Mouse (Mus musculus) CH12.LX (cell line): ENCODE data around the gene Stau1. TPM values are rescaled to one million over a fixed set of nuclear protein-coding genes. Genes with fewer than 3 reads are reported as not detected.

Experiments
- DNase-seq: peaks from one replicate; pipeline ENCODE4 v3.0.0-alpha.2; 2013; ENCODE audit errors: extremely low read depth
- H3K27ac ChIP-seq: 2 replicates; pipeline ENCODE4 v1.5.1; 2012; ENCODE audit warnings: low read depth, mild to moderate bottlenecking, control low read depth, moderate library complexity; ENCODE audit not compliant: insufficient read depth
- H3K27me3 ChIP-seq: replicated peaks from 2 replicates; pipeline ENCODE3; 2012; ENCODE audit warnings: inconsistent platforms
- H3K36me3 ChIP-seq, 2 experiments: replicated peaks in 1 of 2; 2 replicates each; pipeline versions ENCODE3 to v1.6.1; 2012; ENCODE audit warnings: inconsistent platforms in 1 of 2, low read length in 1 of 2, mild to moderate bottlenecking in 1 of 2, mixed read lengths in 1 of 2, moderate library complexity in 1 of 2; ENCODE audit not compliant: control insufficient read depth in 1 of 2, insufficient read depth in 1 of 2
- H3K4me1 ChIP-seq, 2 experiments: 2 replicates each; pipeline ENCODE4 v1.6.1; 2012; ENCODE audit warnings: inconsistent platforms in 1 of 2, moderate library complexity in 1 of 2; ENCODE audit not compliant: insufficient read depth in 2 of 2, control insufficient read depth in 1 of 2
- H3K4me2 ChIP-seq: 2 replicates; pipeline ENCODE4 v1.6.1; 2012; ENCODE audit warnings: low read depth, mild to moderate bottlenecking, control low read depth; ENCODE audit not compliant: poor library complexity, insufficient read depth, severe bottlenecking
- H3K4me3 ChIP-seq, 3 experiments: fragments of 150-350 bp in 1 of 3; sonication (generic) in 1 of 3; replicated peaks in 1 of 3; 2 replicates each; pipeline versions ENCODE3 to v1.5.1; 2011 to 2012; ENCODE audit warnings: low read depth in 2 of 3, low read length in 2 of 3, mild to moderate bottlenecking in 2 of 3, moderate library complexity in 2 of 3, control low read depth in 1 of 3, improper control_type of control experiment in 1 of 3, inconsistent platforms in 1 of 3, mixed read lengths in 1 of 3; ENCODE audit not compliant: poor library complexity in 1 of 3
- H3K79me2 ChIP-seq: replicated peaks from 2 replicates; pipeline ENCODE4 v1.6.1; 2012; ENCODE audit warnings: mild to moderate bottlenecking, moderate library complexity; ENCODE audit not compliant: control insufficient read depth, poor library complexity, insufficient read depth, severe bottlenecking; ENCODE audit errors: extremely low read depth
- H3K9ac ChIP-seq: 2 replicates; pipeline ENCODE4 v1.6.1; 2012; ENCODE audit warnings: low read depth, mild to moderate bottlenecking, control low read depth, moderate library complexity; ENCODE audit not compliant: insufficient read depth
- H3K9me3 ChIP-seq: replicated peaks from 2 replicates; pipeline ENCODE3; 2012; ENCODE audit warnings: low read length, inconsistent platforms, mixed read lengths
- CHD1 ChIP-seq: IDR thresholded peaks from 2 replicates; pipeline ENCODE4 v1.6.1; 2012; ENCODE audit warnings: low read depth, low read length, improper control_type of control experiment, inconsistent platforms
- CHD2 ChIP-seq: IDR thresholded peaks from 2 replicates; pipeline ENCODE4 v1.6.1; 2011; ENCODE audit warnings: low read length, improper control_type of control experiment
- CTCF ChIP-seq, 2 experiments: IDR thresholded peaks in 1 of 2; conservative IDR thresholded peaks in 1 of 2; 2 replicates each; pipeline ENCODE4 v1.5.1; 2011 to 2012; ENCODE audit warnings: low read depth in 2 of 2, low read length in 2 of 2, improper control_type of control experiment in 1 of 2, inconsistent platforms in 1 of 2, mild to moderate bottlenecking in 1 of 2, moderate library complexity in 1 of 2
- E2F4 ChIP-seq: IDR thresholded peaks from 2 replicates; pipeline ENCODE4 v1.6.1; 2011; ENCODE audit warnings: low read depth, low read length, improper control_type of control experiment; ENCODE audit not compliant: insufficient replicate concordance
- ELF1 ChIP-seq: IDR thresholded peaks from 2 replicates; pipeline ENCODE4 v1.6.1; 2014; ENCODE audit warnings: low read depth, mild to moderate bottlenecking, inconsistent platforms, low read length, improper control_type of control experiment
- EP300 ChIP-seq: IDR thresholded peaks from 2 replicates; pipeline ENCODE4 v1.6.1; 2011; ENCODE audit warnings: low read length, improper control_type of control experiment
- GABPA ChIP-seq: IDR thresholded peaks from 2 replicates; pipeline ENCODE4 v1.6.1; 2012; ENCODE audit warnings: low read depth, low read length, improper control_type of control experiment, inconsistent platforms; ENCODE audit not compliant: insufficient replicate concordance
- HCFC1 ChIP-seq: IDR thresholded peaks from 2 replicates; pipeline ENCODE4 v1.6.1; 2012; ENCODE audit warnings: low read depth, mild to moderate bottlenecking, inconsistent platforms, low read length, improper control_type of control experiment
- IRF4 ChIP-seq: IDR thresholded peaks from 2 replicates; pipeline ENCODE4 v1.6.1; 2014; ENCODE audit warnings: low read depth, mild to moderate bottlenecking, inconsistent platforms, low read length, improper control_type of control experiment
- JUND ChIP-seq: conservative IDR thresholded peaks from 2 replicates; pipeline ENCODE4 v1.6.1; 2011; ENCODE audit warnings: low read depth, low read length, improper control_type of control experiment
- KAT2A ChIP-seq: IDR thresholded peaks from 2 replicates; pipeline ENCODE4 v1.6.1; 2012; ENCODE audit warnings: low read length, improper control_type of control experiment, inconsistent platforms; ENCODE audit not compliant: insufficient replicate concordance
- MEF2A ChIP-seq: IDR thresholded peaks from 2 replicates; pipeline ENCODE4 v1.6.1; 2014; ENCODE audit warnings: low read depth, mild to moderate bottlenecking, inconsistent platforms, low read length, improper control_type of control experiment, borderline replicate concordance
- MXI1 ChIP-seq: IDR thresholded peaks from 2 replicates; pipeline ENCODE4 v1.6.1; 2011; ENCODE audit warnings: mild to moderate bottlenecking, low read depth, low read length, improper control_type of control experiment
- MYC ChIP-seq: IDR thresholded peaks from 2 replicates; pipeline ENCODE4 v1.6.1; 2011; ENCODE audit warnings: low read depth, mild to moderate bottlenecking, improper control_type of control experiment, low read length
- NELFE ChIP-seq: IDR thresholded peaks from 2 replicates; pipeline ENCODE4 v1.6.1; 2011; ENCODE audit warnings: low read depth, low read length, improper control_type of control experiment
- NRF1 ChIP-seq: IDR thresholded peaks from 2 replicates; pipeline ENCODE4 v1.6.1; 2014; ENCODE audit warnings: low read depth, mild to moderate bottlenecking, inconsistent platforms, low read length, improper control_type of control experiment, moderate library complexity
- PAX5 ChIP-seq: IDR thresholded peaks from 2 replicates; pipeline ENCODE4 v1.6.1; 2012; ENCODE audit warnings: low read length, inconsistent platforms, mixed read lengths
- POLR2A ChIP-seq: IDR thresholded peaks from 2 replicates; pipeline ENCODE4 v1.6.1; 2011; ENCODE audit warnings: low read depth, mild to moderate bottlenecking, improper control_type of control experiment, low read length
- RAD21 ChIP-seq: IDR thresholded peaks from 2 replicates; pipeline ENCODE4 v1.6.1; 2011; ENCODE audit warnings: low read depth, mild to moderate bottlenecking, low read length, improper control_type of control experiment, moderate library complexity
- SMC3 ChIP-seq: IDR thresholded peaks from 2 replicates; pipeline ENCODE4 v1.6.1; 2011; ENCODE audit warnings: low read depth, low read length, improper control_type of control experiment
- TBP ChIP-seq: conservative IDR thresholded peaks from 2 replicates; pipeline ENCODE4 v1.6.1; 2011; ENCODE audit warnings: low read depth, low read length, improper control_type of control experiment
- TCF12 ChIP-seq: IDR thresholded peaks from 2 replicates; pipeline ENCODE4 v1.6.1; 2014; ENCODE audit warnings: low read depth, mild to moderate bottlenecking, inconsistent platforms, low read length, improper control_type of control experiment
- UBTF ChIP-seq: IDR thresholded peaks from 2 replicates; pipeline ENCODE4 v1.6.1; 2012; ENCODE audit warnings: low read depth, mild to moderate bottlenecking, inconsistent platforms, low read length, improper control_type of control experiment, moderate library complexity
- USF1 ChIP-seq: IDR thresholded peaks from 2 replicates; pipeline ENCODE4 v1.6.1; 2014; ENCODE audit warnings: low read depth, mild to moderate bottlenecking, inconsistent platforms, low read length, improper control_type of control experiment
- ZC3H11A ChIP-seq: IDR thresholded peaks from 2 replicates; pipeline ENCODE4 v1.6.1; 2012; ENCODE audit warnings: low read depth, mild to moderate bottlenecking, inconsistent platforms, low read length, improper control_type of control experiment
- ZKSCAN1 ChIP-seq: IDR thresholded peaks from 2 replicates; pipeline ENCODE4 v1.6.1; 2012; ENCODE audit warnings: low read depth, inconsistent platforms, low read length, improper control_type of control experiment, borderline replicate concordance
- ZNF384 ChIP-seq: IDR thresholded peaks from 2 replicates; pipeline ENCODE4 v1.6.1; 2012; ENCODE audit warnings: low read depth, low read length, improper control_type of control experiment, inconsistent platforms
- dilution Hi-C: fragments of 300-500 bp; cut with MboI; formaldehyde crosslinking; loops from 2 replicates; pipeline ENCODE4 v1.14.3; 2020; ENCODE audit warnings: low sequenced_read_pairs; ENCODE audit not compliant: extremely low pct_unique_long_range_greater_than_20kb, extremely low pct_ligation_motif_present
- in situ Hi-C: fragments of 300-500 bp; cut with MboI; formaldehyde crosslinking; loops from 3 replicates; pipeline ENCODE4 v1.14.3; 2019; ENCODE audit warnings: low sequenced_read_pairs, low pct_ligation_motif_present, low pct_unique_long_range_greater_than_20kb, mixed read lengths
- polyA plus RNA-seq: library from polyadenylated mRNA; unstranded; fragments of >175 nt; gene quantifications from 2 replicates; pipeline ENCODE4 v1.2.1, GENCODE M21; 2012; ENCODE audit warnings: low read depth; ENCODE audit not compliant: insufficient read length
- total RNA-seq, 2 experiments: library from RNA; depleted of rRNA; stranded (reverse); fragments of 300-350 nt in 1 of 2; fragments of >200 nt in 1 of 2; gene quantifications; 2 replicates each; pipeline ENCODE4 v1.2.3; 2012 to 2014

Gene Stau1
- total and polyA plus RNA-seq, 3 experiments: 8.0 to 36.2 (median 10.3) TPM

DNA sequence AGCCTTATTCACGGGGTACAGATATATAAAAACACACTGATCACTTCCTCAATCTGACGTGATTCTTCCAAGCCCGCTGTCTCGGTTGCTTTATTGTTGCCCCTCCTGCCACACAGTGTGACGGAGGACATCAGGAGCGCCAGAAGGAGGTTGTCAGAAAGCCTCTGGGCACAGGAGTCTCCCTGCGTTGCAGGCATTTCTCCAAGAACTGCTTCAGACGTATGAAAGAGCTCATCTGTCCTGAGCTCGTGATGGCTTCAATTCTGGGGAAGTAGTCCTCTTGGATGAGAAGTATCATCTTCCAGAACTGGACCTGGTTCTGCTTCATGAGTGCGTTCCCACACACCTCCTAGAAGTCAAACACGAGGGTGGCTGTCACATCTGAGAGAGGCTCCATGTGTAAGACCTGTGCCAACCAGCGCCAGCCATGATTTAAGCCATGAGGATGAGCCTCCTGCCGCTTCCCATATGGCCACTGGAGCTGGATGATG is 10.9 kb upstream of the Stau1 start (continued):
- TF ChIP-seq CTCF (conservative IDR thresholded peaks at IDR 0.05 in 1 of 2, IDR thresholded peaks at IDR 0.05 in 1 of 2; ENCODE audit: low read depth in 2 of 2, low read length in 2 of 2): no peak
- no peak for TF ChIP-seq ELF1
- TF ChIP-seq ZC3H11A: no peak
- TF ChIP-seq, all 38 proteins: peak for 0

DNA sequence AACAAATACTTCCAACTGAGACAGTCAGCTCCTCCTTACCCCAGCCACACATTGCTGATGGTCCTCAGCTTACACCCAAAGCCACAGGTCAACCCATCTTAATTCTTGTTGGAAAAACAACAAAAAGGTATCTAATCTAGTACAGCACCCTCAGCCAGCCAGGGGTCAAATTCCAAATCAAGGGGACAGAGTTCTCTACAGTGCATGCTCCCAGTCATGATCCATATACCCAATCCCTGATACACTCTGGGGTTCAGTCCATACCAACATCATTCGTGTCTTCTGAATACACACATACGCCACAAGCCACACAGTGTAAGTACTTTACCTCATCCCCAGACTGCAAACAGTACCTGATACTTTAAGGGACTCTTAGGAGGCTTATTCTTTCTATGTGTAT is 10.3 kb upstream of the Stau1 start:
- DNase-seq: no peak
- dilution Hi-C loops: no loop called here
- Histone ChIP-seq H3K36me3 (no peaks in the 10 kb centered on the region), H3K9ac (no peak overlapping the region)
- TF ChIP-seq TBP: no peak
- no peak for TF ChIP-seq PAX5
- TF ChIP-seq JUND: no peak
- no peak for TF ChIP-seq KAT2A
- no peak for TF ChIP-seq ZNF384
- TF ChIP-seq UBTF: no peak
- no peak for TF ChIP-seq HCFC1
- no peak for TF ChIP-seq GABPA
- no peak for TF ChIP-seq NRF1
- no peak for TF ChIP-seq MYC
- no peak for TF ChIP-seq NELFE
- TF ChIP-seq POLR2A: no peak
- TF ChIP-seq, all 38 proteins: peak for 0
- Histone ChIP-seq H3K4me1 (peaks cover 0 to 5% of the 10 kb centered on the region in 2 experiments; a peak in 2 of 4 replicates), H3K27me3 (no peaks in the 10 kb centered on the region), H3K9me3 (no peaks in the 10 kb centered on the region), H3K4me3 (no peak overlapping the region), H3K27ac (no peak overlapping the region), H3K79me2 (no peaks in the 10 kb centered on the region), H3K4me2 (no peak overlapping the region)
- in situ Hi-C loops: no loop called here

DNA sequence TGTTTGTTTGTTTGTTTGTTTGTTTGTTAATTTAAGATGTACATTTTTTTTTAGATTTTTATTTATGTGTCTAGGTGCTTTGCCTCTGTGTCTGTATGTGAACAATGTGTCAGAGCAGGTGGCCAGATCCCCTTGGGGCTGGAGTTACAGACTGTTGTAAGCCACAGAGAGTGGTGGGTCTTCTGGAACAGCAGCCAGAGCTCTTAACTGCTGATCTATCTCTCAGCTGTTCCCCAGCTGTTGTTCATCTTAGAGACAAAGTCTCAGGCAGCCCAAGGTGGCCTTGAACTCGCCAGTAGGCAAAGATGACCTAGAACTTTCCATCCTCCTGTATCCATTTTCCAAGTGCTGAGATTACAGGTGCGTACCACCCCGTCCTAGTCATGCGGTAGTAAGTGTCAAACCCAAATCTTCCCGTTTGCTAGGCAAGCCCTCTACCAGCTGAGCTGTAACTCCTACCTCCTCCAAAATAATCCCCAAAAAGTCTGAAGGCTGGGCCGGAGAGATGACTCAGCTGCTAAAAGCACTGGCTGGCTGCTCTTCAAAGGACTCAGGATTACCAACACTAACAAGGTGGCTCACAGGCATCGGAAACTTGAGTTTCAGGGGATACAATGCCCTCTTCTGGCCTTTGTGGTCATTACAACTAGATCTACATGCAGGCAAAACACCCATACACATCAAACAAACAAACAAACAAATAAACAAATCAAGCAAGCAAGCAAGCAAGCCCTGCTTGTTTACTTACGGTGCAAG is 8.2 kb upstream of the Stau1 start:
- H3K27me3 ChIP-seq: no peaks in the 10 kb centered on the region
- no peaks in the 10 kb centered on the region for H3K9me3 ChIP-seq
- H3K4me2 ChIP-seq: peak overlapping the region; percentile 74
- H3K36me3 ChIP-seq: no peaks in the 10 kb centered on the region
- no peak overlapping the region for H3K4me3 ChIP-seq
- dilution Hi-C loops (no loop called here), in situ Hi-C loops (loop anchor here (5.0 kb wide), 1 partner anchor 47 kb away; no protein-coding TSS in a partner anchor)
- H3K79me2 ChIP-seq: no peaks in the 10 kb centered on the region
- H3K4me1 ChIP-seq: peaks cover 0 to 5% of the 10 kb centered on the region in 2 experiments; a peak in 2 of 4 replicates
- no peak overlapping the region for H3K9ac ChIP-seq
- no peak overlapping the region for H3K27ac ChIP-seq
- peak; percentile 82 for DNase-seq
- TF ChIP-seq USF1: no peak
- TF ChIP-seq NELFE: no peak
- no peak; the same call in 1 of the 2 replicates for TF ChIP-seq HCFC1
- TF ChIP-seq ZC3H11A: peak; percentile 78
- no peak for TF ChIP-seq EP300
- 0 out of 2 replicates have a peak, but pooled peaks have one; percentile 17 for TF ChIP-seq TCF12
- peak; percentile 49; the same call in 1 of the 2 replicates for TF ChIP-seq JUND
- TF ChIP-seq SMC3: peak; percentile 86
- peak; percentile 38; the same call in 1 of the 2 replicates for TF ChIP-seq ELF1
- TF ChIP-seq MEF2A: peak; percentile 59; the same call in 1 of the 2 replicates
- TF ChIP-seq RAD21: peak; percentile 90
- TF ChIP-seq CHD2: no peak
- no peak for TF ChIP-seq UBTF
- no peak for TF ChIP-seq NRF1
- TF ChIP-seq ZNF384: no peak
- no peak for TF ChIP-seq E2F4
- TF ChIP-seq POLR2A: no peak
- TF ChIP-seq IRF4: peak; percentile 50; the same call in 1 of the 2 replicates
- no peak for TF ChIP-seq MXI1
- TF ChIP-seq PAX5: no peak
- TF ChIP-seq MYC: peak; percentile 59; the same call in 1 of the 2 replicates
- TF ChIP-seq CHD1: no peak
- TF ChIP-seq CTCF (conservative IDR thresholded peaks at IDR 0.05 in 1 of 2, IDR thresholded peaks at IDR 0.05 in 1 of 2; ENCODE audit: low read depth in 2 of 2, low read length in 2 of 2): peak; percentile 53 to 92
- no peak for TF ChIP-seq ZKSCAN1
